Mouse (Mus musculus) myocyte (in vitro differentiated cells): ENCODE data around the gene Pkd1. TPM values are rescaled to one million over a fixed set of nuclear protein-coding genes. Genes with fewer than 3 reads are reported as not detected.

Experiments
- H3K27me3 ChIP-seq: one replicate; pipeline ENCODE4 v1.6.1; 2011; ENCODE audit not compliant: control insufficient read depth, insufficient read depth, insufficient read length
- H3K36me3 ChIP-seq: one replicate; pipeline ENCODE4 v1.6.1; 2011; ENCODE audit not compliant: control insufficient read depth, insufficient read depth
- H3K4me2 ChIP-seq: one replicate; pipeline ENCODE4 v1.6.1; 2011; ENCODE audit warnings: low read depth, control low read depth
- H3K4me3 ChIP-seq: one replicate; pipeline ENCODE4 v1.5.1; 2011; ENCODE audit warnings: mild to moderate bottlenecking, control low read depth, moderate library complexity
- H3K79me2 ChIP-seq: one replicate; pipeline ENCODE4 v1.6.1; 2011; ENCODE audit not compliant: control insufficient read depth, insufficient read depth
- H3ac ChIP-seq: one replicate; pipeline ENCODE4 v1.6.1; 2011; ENCODE audit not compliant: control insufficient read depth, insufficient read length
- CEBPB ChIP-seq: IDR thresholded peaks from 2 replicates; pipeline ENCODE4 v1.6.1; 2011; ENCODE audit warnings: mild to moderate bottlenecking, moderate library complexity; ENCODE audit not compliant: poor library complexity, insufficient read depth, severe bottlenecking
- E2F4 ChIP-seq: IDR thresholded peaks from one replicate; pipeline ENCODE4 v1.6.1; 2011; ENCODE audit warnings: mild to moderate bottlenecking, control low read depth, moderate library complexity; ENCODE audit not compliant: insufficient read depth
- MAX ChIP-seq: IDR thresholded peaks from one replicate; pipeline ENCODE4 v1.6.1; 2011; ENCODE audit warnings: low read depth, mild to moderate bottlenecking, control low read depth
- MYOD1 ChIP-seq, 3 experiments: IDR thresholded peaks; one replicate each; pipeline ENCODE4 v1.6.1; 2011; ENCODE audit warnings: control low read depth in 2 of 3, low read depth in 2 of 3, mild to moderate bottlenecking in 2 of 3, moderate library complexity in 1 of 3; ENCODE audit not compliant: insufficient read length in 2 of 3, control insufficient read depth in 1 of 3
- MYOG ChIP-seq, 3 experiments: IDR thresholded peaks; one replicate each; pipeline ENCODE4 v1.6.1; 2011; ENCODE audit warnings: control low read depth in 2 of 3, low read depth in 2 of 3, mild to moderate bottlenecking in 2 of 3; ENCODE audit not compliant: insufficient read length in 2 of 3, control insufficient read depth in 1 of 3, insufficient read depth in 1 of 3
- POLR2A ChIP-seq: IDR thresholded peaks from one replicate; pipeline ENCODE4 v1.6.1; 2011; ENCODE audit warnings: low read depth, mild to moderate bottlenecking, control low read depth, moderate library complexity; ENCODE audit not compliant: insufficient read length
- POLR2AphosphoS2 ChIP-seq: IDR thresholded peaks from one replicate; pipeline ENCODE4 v1.6.1; 2011; ENCODE audit warnings: low read depth, control low read depth; ENCODE audit not compliant: insufficient read length
- REST ChIP-seq: IDR thresholded peaks from one replicate; pipeline ENCODE4 v1.6.1; 2011; ENCODE audit warnings: mild to moderate bottlenecking, control low read depth, moderate library complexity; ENCODE audit not compliant: insufficient read depth, insufficient read length
- SRF ChIP-seq: IDR thresholded peaks from one replicate; pipeline ENCODE4 v1.6.1; 2011; ENCODE audit warnings: low read depth; ENCODE audit not compliant: control insufficient read depth, insufficient read length
- TCF12 ChIP-seq: IDR thresholded peaks from one replicate; pipeline ENCODE4 v1.6.1; 2011; ENCODE audit warnings: mild to moderate bottlenecking, control low read depth; ENCODE audit not compliant: poor library complexity, insufficient read depth, severe bottlenecking
- TCF3 ChIP-seq: IDR thresholded peaks from one replicate; pipeline ENCODE4 v1.6.1; 2011; ENCODE audit warnings: low read depth, control low read depth; ENCODE audit not compliant: insufficient read length
- USF1 ChIP-seq: IDR thresholded peaks from one replicate; pipeline ENCODE4 v1.6.1; 2011; ENCODE audit warnings: low read depth, mild to moderate bottlenecking, control low read depth, moderate library complexity
- polyA plus RNA-seq: library from polyadenylated mRNA; unstranded; fragments of >200 nt; fragmentation: generic; extraction: Trizol; gene quantifications from one replicate; pipeline ENCODE4 v1.2.1, GENCODE M21; 2012; ENCODE audit warnings: missing spikeins

Pkd1 gene
- polyA plus RNA-seq, 1 experiment, result 47.2 TPM

DNA sequence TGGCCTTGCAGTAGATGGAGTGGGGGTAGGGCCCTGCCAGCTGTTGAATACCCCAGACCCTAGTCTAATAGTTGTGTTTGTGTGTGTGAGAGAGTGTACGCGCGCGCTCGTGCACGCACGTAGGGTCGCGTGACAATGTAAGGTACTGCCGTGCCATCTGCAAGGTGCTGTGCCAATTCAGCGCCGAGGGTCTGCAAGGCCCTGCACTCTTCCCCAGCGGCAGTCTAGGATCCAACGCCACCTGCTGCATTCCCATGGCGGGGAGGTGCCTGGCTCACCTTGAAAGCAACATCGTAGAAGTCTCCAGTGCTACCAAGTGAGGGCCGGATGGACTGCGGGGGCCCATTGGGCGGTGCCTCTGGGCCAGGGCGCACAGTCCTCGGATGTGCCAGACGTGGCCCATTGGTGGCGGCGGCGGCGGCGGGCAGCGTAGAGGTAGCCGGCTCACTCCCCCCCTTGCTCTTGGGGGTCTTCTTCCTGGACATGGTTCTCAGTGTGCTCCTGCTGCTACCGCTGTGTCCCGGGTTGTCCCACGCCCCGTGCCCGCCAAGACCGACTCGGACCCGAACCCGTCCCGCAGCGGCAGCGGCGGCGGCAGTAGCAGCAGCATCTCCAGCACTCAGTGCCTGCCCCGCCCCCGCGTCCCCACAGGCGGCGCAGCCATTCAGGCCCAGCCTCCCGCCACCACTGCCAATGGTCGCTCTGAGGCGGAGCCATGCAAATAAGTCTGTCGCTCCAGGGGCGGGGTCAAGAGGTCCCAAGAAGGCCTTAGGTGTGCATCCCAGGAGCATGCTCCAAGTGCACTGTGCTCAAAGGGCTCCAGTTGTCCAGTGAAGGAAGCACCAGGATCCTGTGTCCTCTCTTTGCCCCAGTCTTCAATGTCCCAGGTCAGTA lies 16.3 kb upstream of the Pkd1 start:
- no peaks in the 10 kb centered on the region for H3K27me3 ChIP-seq
- H3K4me3 ChIP-seq, result no peak overlapping the region
- H3K79me2 ChIP-seq, result peaks cover 7% of the 10 kb centered on the region
- H3K36me3 ChIP-seq, result no peaks in the 10 kb centered on the region
- no peak overlapping the region for H3ac ChIP-seq
- H3K4me2 ChIP-seq, result no peak overlapping the region
- TF ChIP-seq TCF3 (no peak), MYOG (IDR thresholded peaks at IDR 0.05; ENCODE audit: control insufficient read depth in 1 of 3, insufficient read depth in 1 of 3, insufficient read length in 2 of 3, low read depth in 2 of 3) (no peak), POLR2A (no peak), MAX (no peak), TCF12 (no peak), E2F4 (no peak), POLR2AphosphoS2 (no peak)

DNA sequence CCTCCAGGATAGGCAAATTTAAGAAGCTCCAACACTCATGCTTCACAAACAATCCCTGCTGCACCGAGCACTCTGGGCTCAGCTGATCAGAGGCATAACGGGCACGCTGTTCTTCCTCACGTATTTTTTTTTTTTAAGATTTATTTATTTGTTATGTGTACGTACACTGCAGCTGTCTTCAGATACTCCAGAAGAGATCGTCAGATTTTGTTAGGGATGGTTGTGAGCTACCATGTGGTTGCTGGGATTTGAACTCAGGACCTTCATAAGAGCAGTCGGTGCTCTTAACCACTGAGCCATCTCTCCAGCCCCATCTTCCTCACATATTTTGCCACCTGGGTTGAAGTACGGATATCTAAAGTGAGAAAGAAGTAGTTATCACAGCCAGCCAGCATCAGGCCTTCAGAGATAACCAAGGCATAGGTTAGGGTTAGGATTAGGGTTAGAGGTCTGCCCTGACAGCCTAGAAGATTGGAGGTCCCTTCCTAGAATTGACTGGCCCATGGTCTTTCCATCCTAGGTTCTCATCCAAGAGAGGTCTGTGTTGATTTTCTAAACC lies 15.4 kb upstream of the Pkd1 start, which contains the start of gene Rab26:
Gene Rab26, minus strand, starts transcription at position 51 of the 559 bp plus-strand sequence.
- H3K27me3 ChIP-seq, result no peaks in the 10 kb centered on the region
- H3K4me2 ChIP-seq, result no peak within 1 kb of the TSS
- no peak within 1 kb of the TSS for H3K4me3 ChIP-seq
- H3K79me2 ChIP-seq, result no peaks in the 10 kb centered on the region
- H3K36me3 ChIP-seq, result no peaks in the 10 kb centered on the region
- H3ac ChIP-seq, result no peak within 1 kb of the TSS
- no peak for TF ChIP-seq MAX
- TF ChIP-seq POLR2AphosphoS2, result no peak
- no peak for TF ChIP-seq POLR2A
- TF ChIP-seq REST, result no peak
- no peak for TF ChIP-seq TCF12
- no peak for TF ChIP-seq E2F4

DNA sequence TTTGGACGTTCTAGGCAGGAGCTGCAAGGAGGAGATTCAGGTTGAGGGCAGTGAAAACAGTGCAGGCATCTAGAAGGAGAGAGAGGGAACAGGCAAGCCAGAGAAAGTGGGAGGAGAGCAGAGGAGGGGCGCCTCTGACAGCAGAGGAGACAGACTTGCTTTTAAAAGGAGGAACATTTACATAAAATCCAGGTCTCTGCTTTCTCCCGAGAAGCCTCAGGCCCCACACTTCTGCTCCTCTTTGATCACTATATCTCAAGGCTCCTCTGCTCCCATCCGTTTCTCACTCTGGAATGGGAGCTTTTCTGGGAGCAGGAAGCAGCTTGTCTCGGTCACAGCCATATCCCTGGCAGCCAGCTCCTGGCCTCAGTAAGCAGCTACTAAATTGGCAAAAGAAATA lies 14.3 kb upstream of the Pkd1 start:
- no peak overlapping the region for H3K4me2 ChIP-seq
- H3K79me2 ChIP-seq, result no peaks in the 10 kb centered on the region
- H3K4me3 ChIP-seq, result no peak overlapping the region
- H3ac ChIP-seq, result no peak overlapping the region
- H3K27me3 ChIP-seq, result no peaks in the 10 kb centered on the region
- no peaks in the 10 kb centered on the region for H3K36me3 ChIP-seq
- no peak for TF ChIP-seq POLR2A
- no peak for TF ChIP-seq E2F4
- TF ChIP-seq CEBPB, result no peak
- TF ChIP-seq TCF3, result no peak
- no peak for TF ChIP-seq SRF
- TF ChIP-seq MYOG (IDR thresholded peaks at IDR 0.05; ENCODE audit: control insufficient read depth in 1 of 3, insufficient read depth in 1 of 3, insufficient read length in 2 of 3, low read depth in 2 of 3), result no peak

DNA sequence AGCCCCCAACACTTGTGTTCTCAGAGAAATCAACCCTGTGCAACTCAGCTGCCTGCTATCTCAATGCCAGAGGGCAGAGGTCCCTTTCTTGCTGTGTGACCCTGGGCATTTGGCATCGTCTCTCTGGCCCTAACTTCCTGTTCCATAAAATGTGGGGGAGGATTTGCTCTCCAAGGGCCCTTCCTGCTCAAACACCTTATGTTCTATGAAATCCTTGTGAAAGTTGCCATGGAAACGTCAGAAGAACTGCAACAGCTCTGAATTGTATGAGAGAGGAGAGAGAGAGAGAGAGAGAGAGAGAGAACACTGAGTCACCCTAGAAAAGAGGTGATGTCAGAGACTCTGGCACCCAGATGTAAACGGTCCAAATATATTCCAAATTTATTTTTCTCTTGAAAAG lies 12.1 kb upstream of the Pkd1 start:
- Histone ChIP-seq H3K27me3 (no peaks in the 10 kb centered on the region), H3K79me2 (no peaks in the 10 kb centered on the region), H3K36me3 (no peaks in the 10 kb centered on the region), H3K4me3 (no peak overlapping the region), H3ac (no peak overlapping the region), H3K4me2 (no peak overlapping the region)
- TF ChIP-seq REST, result no peak
- TF ChIP-seq E2F4, result no peak
- TF ChIP-seq MAX, result no peak
- TF ChIP-seq TCF12, result no peak
- TF ChIP-seq SRF, result no peak
- TF ChIP-seq USF1, result no peak
- no peak for TF ChIP-seq POLR2AphosphoS2
- TF ChIP-seq TCF3, result no peak
- no peak for TF ChIP-seq POLR2A
- TF ChIP-seq MYOG (IDR thresholded peaks at IDR 0.05; ENCODE audit: control insufficient read depth in 1 of 3, insufficient read depth in 1 of 3, insufficient read length in 2 of 3, low read depth in 2 of 3), result no peak
- TF ChIP-seq MYOD1 (IDR thresholded peaks at IDR 0.05; ENCODE audit: control insufficient read depth in 1 of 3, insufficient read length in 2 of 3, low read depth in 2 of 3), result no peak
- TF ChIP-seq CEBPB, result no peak

DNA sequence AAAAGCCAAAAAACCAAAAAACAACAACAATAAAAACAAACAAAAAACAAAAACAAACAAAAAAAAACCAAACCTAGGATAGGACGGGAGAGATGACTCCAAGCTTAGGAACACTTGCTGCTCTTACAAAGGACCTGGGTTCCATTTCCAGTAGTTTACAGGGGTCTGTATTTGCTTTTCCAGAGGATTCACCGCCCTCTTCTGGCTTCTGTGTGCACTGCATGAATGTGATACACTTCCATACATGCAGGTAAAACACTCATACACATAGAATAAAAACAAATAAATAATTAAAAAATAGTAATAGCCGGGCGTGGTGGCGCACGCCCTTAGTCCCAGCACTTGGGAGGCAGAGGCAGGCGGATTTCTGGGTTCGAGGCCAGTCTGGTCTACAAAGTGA lies 10.7 kb upstream of the Pkd1 start:
- Histone ChIP-seq H3K36me3 (no peaks in the 10 kb centered on the region), H3K79me2 (no peaks in the 10 kb centered on the region), H3K27me3 (no peaks in the 10 kb centered on the region), H3K4me2 (no peak overlapping the region), H3ac (no peak overlapping the region), H3K4me3 (no peak overlapping the region)
- TF ChIP-seq MYOD1 (IDR thresholded peaks at IDR 0.05; ENCODE audit: control insufficient read depth in 1 of 3, insufficient read length in 2 of 3, low read depth in 2 of 3), result no peak
- no peak for TF ChIP-seq MYOG (IDR thresholded peaks at IDR 0.05; ENCODE audit: control insufficient read depth in 1 of 3, insufficient read depth in 1 of 3, insufficient read length in 2 of 3, low read depth in 2 of 3)
